Mouse (Mus musculus) heart, embryonic 16.5 days (tissue): ENCODE measurements around the gene Prkcz. TPM values are rescaled to one million over a fixed set of nuclear protein-coding genes. Genes with fewer than 3 reads are reported as not detected.

Experiments used
- polyA plus RNA-seq: library from polyadenylated mRNA; unstranded; fragments of >200 nt; fragmentation: Nextera tagmentation; extraction: Ambion mirVana; gene quantifications from 2 replicates; pipeline ENCODE4 v1.2.1, GENCODE M21; 2015

The Prkcz gene
- polyA plus RNA-seq, 1 experiment from 2014 or later, result 6.1 TPM

Other genes with a start within 250 kb of the Prkcz start
- 12.1 and 12.3 TPM in 2 replicates for gene Ski, start 138.8 kb downstream of the Prkcz start, polyA plus RNA-seq
- gene Faap20, start 111.6 kb downstream of the Prkcz start, polyA plus RNA-seq, result 68.4 and 73.8 TPM in 2 replicates
- gene Gabrd, start 36.8 kb upstream of the Prkcz start, polyA plus RNA-seq, result 0.12 TPM in 1 of 2 replicates, not detected in the other
- gene Cfap74, start 47.8 kb upstream of the Prkcz start, polyA plus RNA-seq, result 0.64 and 1.0 TPM in 2 replicates
- not detected in 2 replicates for gene Tmem52, start 107.8 kb upstream of the Prkcz start, polyA plus RNA-seq
- 316 and 336 TPM in 2 replicates for gene Gnb1, start 130.0 kb upstream of the Prkcz start, polyA plus RNA-seq
- 52.4 and 52.8 TPM in 2 replicates for gene Nadk, start 201.0 kb upstream of the Prkcz start, polyA plus RNA-seq
- 5.7 and 5.8 TPM in 2 replicates for gene Slc35e2, start 240.1 kb upstream of the Prkcz start, polyA plus RNA-seq